Mouse (Mus musculus): ENCODE results near the gene Pgc. TPM values are rescaled to one million over a fixed set of nuclear protein-coding genes. Genes with fewer than 3 reads are reported as not detected.

The Pgc gene
- total RNA-seq, 1 experiment from 2014 or later = not detected

GRCm38 (mm10) chr17:47706196-47706595 lies 20.4 kb upstream of the Pgc start:
- ATAC-seq (replicated peaks; ENCODE audit: low read depth, poor library complexity, severe bottlenecking) = no peak

GRCm38 (mm10) chr17:47707961-47708360 lies 18.7 kb upstream of the Pgc start:
- no peak for ATAC-seq (replicated peaks; ENCODE audit: low read depth, poor library complexity, severe bottlenecking)

- ATAC-seq (replicated peaks; ENCODE audit: low read depth, poor library complexity, severe bottlenecking) = no peak
Observed at GRCm38 (mm10) chr17:47708972-47709371, 17.7 kb upstream of the Pgc start.

- no peak for ATAC-seq (replicated peaks; ENCODE audit: low read depth, poor library complexity, severe bottlenecking)
Observed at GRCm38 (mm10) chr17:47710036-47710435, 16.6 kb upstream of the Pgc start.

- no peak for ATAC-seq (replicated peaks; ENCODE audit: low read depth, poor library complexity, severe bottlenecking)
Observed at GRCm38 (mm10) chr17:47711883-47712282, 14.8 kb upstream of the Pgc start.

- no peak for ATAC-seq (replicated peaks; ENCODE audit: low read depth, poor library complexity, severe bottlenecking)
Observed at GRCm38 (mm10) chr17:47712889-47713571, 13.6 kb upstream of the Pgc start.

- ATAC-seq (replicated peaks; ENCODE audit: low read depth, poor library complexity, severe bottlenecking) = peak; percentile 52
Observed at GRCm38 (mm10) chr17:47715037-47715436, 11.6 kb upstream of the Pgc start.

- ATAC-seq (replicated peaks; ENCODE audit: low read depth, poor library complexity, severe bottlenecking) = 0 out of 2 replicates have a peak, but pooled peaks have one; percentile 32
Observed at GRCm38 (mm10) chr17:47721183-47721582, 5.5 kb upstream of the Pgc start.

GRCm38 (mm10) chr17:47730633-47731575 lies 4.3 kb downstream of the Pgc start:
- no peak for ATAC-seq (replicated peaks; ENCODE audit: low read depth, poor library complexity, severe bottlenecking)

GRCm38 (mm10) chr17:47735553-47736100 lies 9.0 kb downstream of the Pgc start:
- no peak for ATAC-seq (replicated peaks; ENCODE audit: low read depth, poor library complexity, severe bottlenecking)

GRCm38 (mm10) chr17:47736856-47737255 lies 10.2 kb downstream of the Pgc start, which contains the start of gene Tfeb:
Tfeb (plus strand) TSS chr17:47737030.
- ATAC-seq (replicated peaks; ENCODE audit: low read depth, poor library complexity, severe bottlenecking) = peak; percentile 79

GRCm38 (mm10) chr17:47737271-47738065 lies 10.8 kb downstream of the Pgc start:
- peak; percentile 64 for ATAC-seq (replicated peaks; ENCODE audit: low read depth, poor library complexity, severe bottlenecking)

- ATAC-seq (replicated peaks; ENCODE audit: low read depth, poor library complexity, severe bottlenecking) = peak; percentile 5; the same call in 1 of the 2 replicates
Observed at GRCm38 (mm10) chr17:47738066-47738878, 11.6 kb downstream of the Pgc start.

GRCm38 (mm10) chr17:47738879-47739798 lies 12.5 kb downstream of the Pgc start:
- 0 out of 2 replicates have a peak, but pooled peaks have one; percentile 7 for ATAC-seq (replicated peaks; ENCODE audit: low read depth, poor library complexity, severe bottlenecking)

GRCm38 (mm10) chr17:47740186-47740585 lies 13.5 kb downstream of the Pgc start:
- ATAC-seq (replicated peaks; ENCODE audit: low read depth, poor library complexity, severe bottlenecking) = no peak

GRCm38 (mm10) chr17:47742991-47743734 lies 16.5 kb downstream of the Pgc start:
- peak; percentile 73 for ATAC-seq (replicated peaks; ENCODE audit: low read depth, poor library complexity, severe bottlenecking)

- ATAC-seq (replicated peaks; ENCODE audit: low read depth, poor library complexity, severe bottlenecking) = no peak
Observed at GRCm38 (mm10) chr17:47744086-47744485, 17.4 kb downstream of the Pgc start.
